Mouse (Mus musculus) liver, adult 2 months (tissue): ENCODE results near the gene Olfr429.

Source experiments
- CTCF ChIP-seq: fragments of 200-500 bp; IDR thresholded peaks from 2 replicates; pipeline ENCODE4 v1.5.1; 2011; ENCODE audit warnings: low read depth, low read length, control low read depth
- POLR2A ChIP-seq: fragments of 200-500 bp; IDR thresholded peaks from 2 replicates; pipeline ENCODE4 v1.6.1; 2011; ENCODE audit warnings: low read length, control low read depth; ENCODE audit not compliant: insufficient read depth; ENCODE audit errors: extremely low read depth

- TF ChIP-seq CTCF (no peak), POLR2A (no peak)
These were observed 32.6 kb upstream of the Olfr429 start for GRCm38 (mm10) chr1:174051515-174051914.
